Mouse (Mus musculus): Measurements from ENCODE around the gene Fgfr2.

- TF ChIP-seq CTCF (IDR thresholded peaks at IDR 0.05; ENCODE audit: borderline replicate concordance, insufficient read depth, low read length), result no peak
- TF ChIP-seq POLR2A (IDR thresholded peaks at IDR 0.05; ENCODE audit: low read depth, low read length), result no peak
Observed at GRCm38 (mm10) chr7:131037083-131037482, 2086.1 kb downstream of the Fgfr2 start.
